Comparison of ENCODE assay signal across 17 mouse cellular contexts in genomic region chr17:83588663-83589341, GRCm38 (mm10). TPM values are rescaled to one million over a fixed set of nuclear protein-coding genes. Genes with fewer than 3 reads are reported as not detected.
DNase-seq lines count a peak whose midpoint lies in the region; TF ChIP-seq lines count a peak whose summit lies in the region.
"Had no signal": no experiment of that assay in that cellular context is flagged by ENCODE, and none has a peak within 500 bp of the region (broad histone marks: within the 10 kb centered on the region; RNA-seq: fewer than 3 reads in every experiment).

No protein-coding gene starts in this region.

- peak; percentile 22 for TF ChIP-seq CTCF in gastrocnemius, adult 2 months (IDR thresholded peaks at IDR 0.05)
- TF ChIP-seq CTCF in left cerebral cortex, adult 2 months (IDR thresholded peaks at IDR 0.05) = peak; percentile 37
- TF ChIP-seq CTCF in CH12.LX (conservative IDR thresholded peaks at IDR 0.05 in 1 of 2, IDR thresholded peaks at IDR 0.05 in 1 of 2; ENCODE audit: low read depth in 2 of 2, low read length in 2 of 2) = peak; percentile 24 to 37; a peak in 2 of 4 replicates
- 0 out of 2 replicates have a peak, but pooled peaks have one; percentile 17 for TF ChIP-seq CTCF in cortical plate, adult 2 months (IDR thresholded peaks at IDR 0.05; ENCODE audit: extremely low read depth, insufficient read depth, low read length)

- no peak overlapping the region for H3K4me2 ChIP-seq in CH12.LX (ENCODE audit: insufficient read depth, low read depth, poor library complexity, severe bottlenecking)
- H3K4me2 ChIP-seq: embryonic facial prominence, embryonic 15.5 days; intestine, embryonic 15.5 days; lung, embryonic 15.5 days had no signal

- no peaks in the 10 kb centered on the region for H3K27me3 ChIP-seq in CH12.LX (replicated peaks)
- H3K27me3 ChIP-seq: embryonic facial prominence, embryonic 15.5 days; intestine, embryonic 15.5 days; lung, embryonic 15.5 days had no signal

- TF ChIP-seq EP300 in CH12.LX (IDR thresholded peaks at IDR 0.05; ENCODE audit: low read length) = no peak

- no peaks in the 10 kb centered on the region for H3K79me2 ChIP-seq in CH12.LX (replicated peaks; ENCODE audit: control insufficient read depth, extremely low read depth, insufficient read depth, poor library complexity, severe bottlenecking)

- no peak overlapping the region for H3K9ac ChIP-seq in CH12.LX (ENCODE audit: insufficient read depth, low read depth)
- H3K9ac ChIP-seq: embryonic facial prominence, embryonic 15.5 days; intestine, embryonic 15.5 days; lung, embryonic 15.5 days had no signal

- no peak; the same call in 1 of the 2 replicates for TF ChIP-seq RAD21 in CH12.LX (IDR thresholded peaks at IDR 0.05; ENCODE audit: low read depth, low read length)

- no peak overlapping the region for H3K27ac ChIP-seq in gastrocnemius, adult 2 months
- H3K27ac ChIP-seq in left cerebral cortex, adult 2 months = no peak overlapping the region
- H3K27ac ChIP-seq in CH12.LX (ENCODE audit: insufficient read depth, low read depth) = no peak overlapping the region
- no peak overlapping the region for H3K27ac ChIP-seq in cortical plate, adult 2 months (ENCODE audit: insufficient read depth, low read length)
- H3K27ac ChIP-seq: embryonic facial prominence, embryonic 15.5 days; intestine, embryonic 15.5 days; lung, embryonic 15.5 days had no signal

- H3K4me1 ChIP-seq in CH12.LX (ENCODE audit: control insufficient read depth in 1 of 2, insufficient read depth in 2 of 2) = peaks cover 0 to 11% of the 10 kb centered on the region in 2 experiments; a peak in 1 of 4 replicates
- H3K4me1 ChIP-seq in cortical plate, adult 2 months (ENCODE audit: control insufficient read depth, insufficient read depth, low read length) = peaks cover 6% of the 10 kb centered on the region; the same call in 1 of the 2 replicates
- H3K4me1 ChIP-seq: embryonic facial prominence, embryonic 15.5 days; intestine, embryonic 15.5 days; lung, embryonic 15.5 days had no signal

- no peak overlapping the region for H3K4me3 ChIP-seq in gastrocnemius, adult 2 months
- no peak overlapping the region for H3K4me3 ChIP-seq in left cerebral cortex, adult 2 months
- no peak overlapping the region for H3K4me3 ChIP-seq in CH12.LX (replicated peaks in 1 of 3; ENCODE audit: low read depth in 2 of 3, low read length in 2 of 3, poor library complexity in 1 of 3)
- H3K4me3 ChIP-seq in cortical plate, adult 2 months (ENCODE audit: insufficient read depth, low read length) = no peak overlapping the region
- H3K4me3 ChIP-seq: embryonic facial prominence, embryonic 15.5 days; intestine, embryonic 15.5 days; lung, embryonic 15.5 days had no signal

- intact Hi-C loops in gastrocnemius, adult 2 months (cut with DNase I) = no loop called here
- intact Hi-C loops in gastrocnemius, postnatal 14 days (cut with DNase I; ENCODE audit: low total_unique reads) = no loop called here
- intact Hi-C loops in left cerebral cortex, adult 2 months (cut with DNase I) = loop anchor here (5.0 kb wide), 2 partner anchors 42 to 193 kb away; no protein-coding TSS in a partner anchor

- H3K36me3 ChIP-seq in CH12.LX (replicated peaks in 1 of 2; ENCODE audit: control insufficient read depth in 1 of 2, insufficient read depth in 1 of 2, low read length in 1 of 2) = no peaks in the 10 kb centered on the region
- H3K36me3 ChIP-seq: embryonic facial prominence, embryonic 15.5 days; intestine, embryonic 15.5 days; lung, embryonic 15.5 days had no signal

- DNase-seq in gastrocnemius, adult 2 months = no peak
- no peak for DNase-seq in gastrocnemius, postnatal 14 days
- no peak for DNase-seq in left cerebral cortex, adult 2 months (ENCODE audit: extremely low spot score in 1 of 2, low spot score in 2 of 2)
- no peak for DNase-seq in left cerebral cortex, adult 18-20 months (ENCODE audit: low spot score in 2 of 2)
- no peak for DNase-seq in CH12.LX (ENCODE audit: extremely low read depth)
- DNase-seq in frontal cortex, adult 2 months (ENCODE audit: extremely low spot score in 1 of 2, low spot score in 1 of 2) = no peak
- DNase-seq in heart, adult 9 months (ENCODE audit: low spot score in 2 of 2) = no peak
- DNase-seq: adrenal gland, postnatal 25 days; thymus, adult 2 months had no signal

- TF ChIP-seq POLR2A in CH12.LX (IDR thresholded peaks at IDR 0.05; ENCODE audit: low read depth, low read length) = no peak
- TF ChIP-seq POLR2A in cortical plate, adult 2 months (IDR thresholded peaks at IDR 0.05; ENCODE audit: extremely low read depth, insufficient read depth, low read length) = no peak

- H3K9me3 ChIP-seq in CH12.LX (replicated peaks; ENCODE audit: low read length) = peaks cover 7% of the 10 kb centered on the region
- H3K9me3 ChIP-seq: intestine, embryonic 15.5 days; lung, embryonic 15.5 days had no signal

- dilution Hi-C loops in CH12.LX (cut with MboI; ENCODE audit: extremely low pct_ligation_motif_present, extremely low pct_unique_long_range_greater_than_20kb, low sequenced_read_pairs) = no loop called here

- in situ Hi-C loops in CH12.LX (cut with MboI; ENCODE audit: low pct_ligation_motif_present, low pct_unique_long_range_greater_than_20kb, low sequenced_read_pairs) = no loop called here

TF ChIP-seq in CH12.LX, 34 proteins besides CTCF, POLR2A, EP300 and RAD21:
- TF ChIP-seq USF2 (conservative IDR thresholded peaks at IDR 0.05; ENCODE audit: low read depth, low read length) (no peak), POLR2AphosphoS2 (IDR thresholded peaks at IDR 0.05; ENCODE audit: low read depth, low read length) (no peak), NRF1 (IDR thresholded peaks at IDR 0.05; ENCODE audit: low read depth, low read length) (no peak), ZNF384 (IDR thresholded peaks at IDR 0.05; ENCODE audit: low read depth, low read length) (no peak), PAX5 (IDR thresholded peaks at IDR 0.05; ENCODE audit: low read length) (no peak), ZC3H11A (IDR thresholded peaks at IDR 0.05; ENCODE audit: low read depth, low read length) (no peak), MXI1 (IDR thresholded peaks at IDR 0.05; ENCODE audit: low read depth, low read length) (no peak), ZMIZ1 (IDR thresholded peaks at IDR 0.05; ENCODE audit: low read depth, low read length) (no peak), MAX (IDR thresholded peaks at IDR 0.05; ENCODE audit: low read length) (no peak), KAT2A (IDR thresholded peaks at IDR 0.05; ENCODE audit: insufficient replicate concordance, low read length) (no peak), ETS1 (conservative IDR thresholded peaks at IDR 0.05; ENCODE audit: low read depth, low read length) (no peak), HCFC1 (IDR thresholded peaks at IDR 0.05; ENCODE audit: low read depth, low read length) (no peak), MAFK (IDR thresholded peaks at IDR 0.05; ENCODE audit: insufficient replicate concordance, low read length) (no peak), USF1 (IDR thresholded peaks at IDR 0.05; ENCODE audit: low read depth, low read length) (no peak), TCF12 (IDR thresholded peaks at IDR 0.05; ENCODE audit: low read depth, low read length) (no peak)

RNA-seq across cellular contexts. Expression of gene Kcng3, which starts 42.9 kb away (rescaled TPM):
- total RNA-seq in gastrocnemius, adult 2 months (2021) = not detected
- total RNA-seq in gastrocnemius, postnatal 14 days (2021) = not detected
- 10 to 100 TPM; 11.6 to 12.0 TPM for total RNA-seq in left cerebral cortex, adult 2 months (2021)
- total RNA-seq in left cerebral cortex, adult 18-20 months (2021) = 10 to 100 TPM; 10.6 to 11.7 TPM
- total RNA-seq in CH12.LX (2012; rRNA removed) (not detected in 2 replicates), CH12.LX (2014; rRNA removed) (not detected in 2 replicates)
- polyA plus RNA-seq in CH12.LX (2012; ENCODE audit: insufficient read length, low read depth) = not detected in 2 replicates
- polyA plus RNA-seq in cortical plate, adult 2 months (2012; rRNA removed) = 2.1 and 2.3 TPM in 2 replicates
- polyA plus RNA-seq in frontal cortex, adult 2 months (2012; rRNA removed) = 1.6 TPM in 2 replicates
- polyA plus RNA-seq: C2C12; embryonic facial prominence, embryonic 15.5 days; heart, postnatal 0 days; intestine, embryonic 15.5 days; limb, embryonic 11.5 days; lung, embryonic 15.5 days; neural tube, embryonic 11.5 days had no signal

Comparison
In these comparisons a context has a peak if more than half of its experiments do, and no peak if none do; other contexts are left out.
1. RNA of gene Kcng3, which starts 42.9 kb away (total RNA-seq): 11.6 to 12.0 TPM in left cerebral cortex, adult 2 months and 10.6 to 11.7 TPM in left cerebral cortex, adult 18-20 months; not detected in gastrocnemius, postnatal 14 days, not detected in gastrocnemius, adult 2 months and not detected in CH12.LX; every median in the first group is over 10 times any median in the second.
2. Peak in every context shown above with its lines, with median percentiles within 50 percentile points of each other: CTCF ChIP-seq.